ENCODE assay signal across 8 mouse cellular contexts in the genomic region with DNA sequence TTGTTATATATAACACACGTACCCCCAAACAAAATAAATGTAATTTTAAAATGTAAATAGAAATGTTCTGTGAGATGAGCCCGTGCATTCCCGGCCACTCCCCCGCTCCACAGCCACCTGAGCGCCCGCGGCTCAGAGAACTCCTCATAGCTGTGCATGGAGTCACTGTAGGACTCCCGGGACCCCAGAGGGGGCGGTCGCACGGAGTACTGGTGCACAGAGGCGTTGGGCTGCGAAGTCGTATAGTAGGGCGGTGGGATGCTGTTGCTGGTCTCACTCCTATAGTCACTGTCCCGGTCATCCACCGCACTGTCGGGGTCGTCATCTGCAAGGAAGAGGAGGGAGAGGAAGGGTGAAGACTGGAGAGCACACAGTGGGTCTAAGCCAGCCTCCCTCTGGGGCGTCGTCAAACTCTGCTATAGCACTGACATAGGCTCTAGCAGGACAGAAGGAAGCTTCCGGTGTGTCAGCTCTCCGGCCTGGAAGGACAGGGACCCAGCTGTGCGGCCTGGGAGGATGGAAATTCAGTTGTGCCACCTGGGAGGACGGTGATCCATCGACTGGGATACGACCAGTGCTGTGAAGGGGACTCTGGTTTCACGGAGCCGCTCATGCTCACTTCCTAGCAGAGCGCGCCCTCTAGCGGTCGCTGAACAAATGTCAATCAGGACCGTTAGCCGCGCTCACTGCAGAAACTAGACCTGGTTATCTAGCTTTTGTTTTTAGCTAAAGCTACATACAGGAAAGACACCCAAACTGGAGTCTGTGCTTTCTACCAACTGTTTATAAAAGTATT. TPM values are rescaled to one million over a fixed set of nuclear protein-coding genes. Genes with fewer than 3 reads are reported as not detected.
DNase-seq lines count a peak whose midpoint lies in the region; ATAC-seq and TF ChIP-seq lines count a peak whose summit lies in the region.

No protein-coding gene starts in this region.

- POLR2A ChIA-PET in Patski (lab: Charles Lee): interaction anchor here (1.2 kb wide), 1 partner anchor 67 kb away, joined by 4 read pairs; no protein-coding TSS in a partner anchor

- CTCF ChIA-PET in Patski (lab: Charles Lee): interaction anchor here (0.6 to 4.2 kb wide), 35 partner anchors 9 to 196 kb away, joined by 3 to 23 read pairs (median 4); partner anchors contain the start of genes Jak3, Mrpl34, Nxnl1 and Pgls

- in situ Hi-C loops in Patski (cut with MboI; ENCODE audit: low pct_unique_long_range_greater_than_20kb): loop anchor here (5.0 kb wide), 1 partner anchor 98 kb away; no protein-coding TSS in a partner anchor

- no peak overlapping the region for H3K4me2 ChIP-seq in hindbrain, embryonic 15.5 days

- H3K4me1 ChIP-seq in hindbrain, embryonic 15.5 days (replicated peaks): peaks cover under 1% of the 10 kb centered on the region; the same call in 1 of the 2 replicates

- peak; percentile 34 for ATAC-seq in Patski
- ATAC-seq in hindbrain, embryonic 15.5 days (ENCODE audit: low FRiP score, low read depth): peak; percentile 57

- DNase-seq in Patski (ENCODE audit: low read depth, low spot score): no peak
- peak; percentile 86 for DNase-seq in cerebellum, adult 9-11 months
- DNase-seq in frontal cortex, postnatal 10 days (ENCODE audit: low spot score in 2 of 2): peak; percentile 60 to 81
- DNase-seq in layer of hippocampus, postnatal 36 days: peak; percentile 84
- DNase-seq in lung, postnatal 4 days: peak; percentile 80 to 89
- peak; percentile 90 for DNase-seq in retina, postnatal 1 day
- DNase-seq in urinary bladder, adult 18-20 months (ENCODE audit: low spot score in 2 of 2): peak; percentile 62 to 65

- TF ChIP-seq CTCF in Patski (IDR thresholded peaks at IDR 0.05): no peak

- H3K27me3 ChIP-seq in Patski: no peaks in the 10 kb centered on the region
- peaks cover 39% of the 10 kb centered on the region for H3K27me3 ChIP-seq in hindbrain, embryonic 15.5 days

- WGBS in hindbrain, embryonic 15.5 days: 11% methylated on average over 36 of the region's 36 CpGs

- no peak overlapping the region for H3K9ac ChIP-seq in hindbrain, embryonic 15.5 days

- no peak overlapping the region for H3K27ac ChIP-seq in hindbrain, embryonic 15.5 days (replicated peaks)

- no peaks in the 10 kb centered on the region for H3K9me3 ChIP-seq in hindbrain, embryonic 15.5 days

- no peak overlapping the region for H3K4me3 ChIP-seq in hindbrain, embryonic 15.5 days

- peaks cover 52% of the 10 kb centered on the region for H3K36me3 ChIP-seq in hindbrain, embryonic 15.5 days

RNA-seq across cellular contexts. Expression of gene Unc13a, which starts 11.0 kb away (rescaled TPM):
- polyA plus RNA-seq in Patski (2021): 2.5 TPM
- polyA plus RNA-seq in hindbrain, embryonic 15.5 days (2015; fragmentation: Nextera tagmentation; extraction: Ambion mirVana): 20.8 and 24.7 TPM in 2 replicates
- total RNA-seq in layer of hippocampus, postnatal 36 days (2021): 100 to 1,000 TPM; 268 to 288 TPM

RNA-seq across cellular contexts. Expression of gene Jak3, which starts 15.6 kb away (rescaled TPM):
- 26.7 TPM for polyA plus RNA-seq in Patski (2021)
- 6.1 and 7.0 TPM in 2 replicates for polyA plus RNA-seq in hindbrain, embryonic 15.5 days (2015; fragmentation: Nextera tagmentation; extraction: Ambion mirVana)
- total RNA-seq in layer of hippocampus, postnatal 36 days (2021): 1 to 10 TPM; 5.2 TPM

RNA-seq across cellular contexts. Expression of gene Insl3, which starts 28.5 kb away (rescaled TPM):
- 8.8 TPM for polyA plus RNA-seq in Patski (2021)
- 0.47 and 1.5 TPM in 2 replicates for polyA plus RNA-seq in hindbrain, embryonic 15.5 days (2015; fragmentation: Nextera tagmentation; extraction: Ambion mirVana)
- 1 to 10 TPM in 1 of 2 experiments, not detected in 1; 3.6 TPM for total RNA-seq in layer of hippocampus, postnatal 36 days (2021)

RNA-seq across cellular contexts. Expression of gene B3gnt3, which starts 41.1 kb away (rescaled TPM):
- 1.4 TPM for polyA plus RNA-seq in Patski (2021)
- 0.45 and 0.52 TPM in 2 replicates for polyA plus RNA-seq in hindbrain, embryonic 15.5 days (2015; fragmentation: Nextera tagmentation; extraction: Ambion mirVana)
- total RNA-seq in layer of hippocampus, postnatal 36 days (2021): under 1 TPM; 0.40 to 0.91 TPM

RNA-seq across cellular contexts. Expression of gene Colgalt1, which starts 49.7 kb away (rescaled TPM):
- 117 TPM for polyA plus RNA-seq in Patski (2021)
- 65.6 and 78.2 TPM in 2 replicates for polyA plus RNA-seq in hindbrain, embryonic 15.5 days (2015; fragmentation: Nextera tagmentation; extraction: Ambion mirVana)
- total RNA-seq in layer of hippocampus, postnatal 36 days (2021): 10 to 100 TPM; 52.3 to 55.6 TPM
